Mouse (Mus musculus) stomach, postnatal 0 days (tissue): Measurements from ENCODE around the gene Afap1. TPM values are rescaled to one million over a fixed set of nuclear protein-coding genes. Genes with fewer than 3 reads are reported as not detected.

Source experiments
- ATAC-seq: fragments of 200-750 bp; cut with Nextera tagmentation; 2 replicates; pipeline ENCODE4 v1.8.0; 2017; ENCODE audit not compliant: low FRiP score, low TSS enrichment
- DNase-seq: peaks from one replicate; pipeline ENCODE4 v3.0.0-alpha.2; 2016; ENCODE audit warnings: low spot score
- H3K27ac ChIP-seq: fragments of 300-500 bp; sonication (generic); replicated peaks from 2 replicates; pipeline ENCODE4 v1.5.1; 2014; ENCODE audit warnings: mild to moderate bottlenecking, control low read depth
- H3K27me3 ChIP-seq: fragments of 300-500 bp; sonication (generic); 2 replicates; pipeline ENCODE4 v1.6.1; 2014; ENCODE audit warnings: low read length; ENCODE audit not compliant: control insufficient read depth, insufficient read depth
- H3K36me3 ChIP-seq: fragments of 300-500 bp; sonication (generic); 2 replicates; pipeline ENCODE4 v1.6.1; 2014; ENCODE audit warnings: low read length, mixed read lengths; ENCODE audit not compliant: control insufficient read depth, insufficient read depth
- H3K4me1 ChIP-seq: fragments of 300-500 bp; sonication (generic); replicated peaks from 2 replicates; pipeline ENCODE4 v1.6.1; 2014; ENCODE audit warnings: antibody characterized with exemption; ENCODE audit not compliant: control insufficient read depth, insufficient read depth
- H3K4me2 ChIP-seq: fragments of 300-500 bp; sonication (generic); replicated peaks from 2 replicates; pipeline ENCODE4 v1.6.1; 2014; ENCODE audit warnings: low read depth, mild to moderate bottlenecking, control low read depth, moderate library complexity
- H3K4me3 ChIP-seq: fragments of 300-500 bp; sonication (generic); 2 replicates; pipeline ENCODE4 v1.5.1; 2014; ENCODE audit warnings: low read depth, low read length, control low read depth
- H3K9ac ChIP-seq: fragments of 300-500 bp; sonication (generic); 2 replicates; pipeline ENCODE4 v1.6.1; 2014; ENCODE audit warnings: mild to moderate bottlenecking, low read length, control low read depth, mixed read lengths
- H3K9me3 ChIP-seq: fragments of 300-500 bp; sonication (generic); 2 replicates; pipeline ENCODE4 v1.6.1; 2016; ENCODE audit warnings: low read length; ENCODE audit not compliant: control insufficient read depth
- CTCF ChIP-seq: IDR thresholded peaks from 2 replicates; pipeline ENCODE4 v1.5.1; 2016; ENCODE audit warnings: antibody characterized with exemption, low read depth, mild to moderate bottlenecking, moderate library complexity
- EP300 ChIP-seq: optimal IDR thresholded peaks from 2 replicates; pipeline ENCODE3; 2016; ENCODE audit warnings: antibody characterized with exemption
- WGBS: fragments of 180-500 bp; shearing (Covaris S2); extraction: QIAGEN DNeasy Blood & Tissue Kit; methylation state at CpG from one replicate; pipeline ENCODE4 v1.1.7; 2014; 5-methylcytosine and 5-hydroxymethylcytosine counted together
- polyA plus RNA-seq: library from polyadenylated mRNA; unstranded; fragments of >200 nt; fragmentation: Nextera tagmentation; extraction: Ambion mirVana; gene quantifications from 2 replicates; pipeline ENCODE4 v1.2.1, GENCODE M21; 2015

The Afap1 gene
- polyA plus RNA-seq, 1 experiment from 2014 or later: 9.3 TPM

DNA sequence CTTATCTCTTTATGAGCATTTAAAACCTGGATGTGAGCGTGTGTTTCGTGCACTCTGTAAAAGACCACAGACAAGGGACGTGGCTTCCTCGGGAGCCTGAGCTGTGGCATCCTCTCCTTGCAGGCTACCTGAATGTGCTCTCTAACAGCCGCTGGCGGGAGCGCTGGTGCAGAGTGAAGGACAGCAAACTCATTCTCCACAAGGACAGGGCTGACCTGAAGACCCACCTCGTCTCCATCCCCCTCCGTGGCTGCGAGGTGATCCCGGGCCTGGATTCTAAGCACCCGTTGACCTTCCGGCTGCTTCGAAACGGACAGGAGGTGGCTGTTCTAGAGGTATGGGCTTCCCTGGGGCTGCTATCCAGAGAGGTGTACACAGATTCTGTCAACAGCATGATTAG lies 81.1 kb downstream of the Afap1 start:
- TF ChIP-seq EP300 (no peak), CTCF (no peak)
- Histone ChIP-seq H3K36me3 (peaks cover 12% of the 10 kb centered on the region), H3K4me2 (no peak overlapping the region), H3K27ac (peak overlapping the region; percentile 46; the same call in 1 of the 2 replicates), H3K4me3 (no peak overlapping the region), H3K4me1 (peaks cover 2% of the 10 kb centered on the region; the same call in 1 of the 2 replicates), H3K9ac (no peak overlapping the region), H3K9me3 (no peaks in the 10 kb centered on the region), H3K27me3 (no peaks in the 10 kb centered on the region)
- ATAC-seq (0 out of 2 replicates have a peak, but pooled peaks have one; percentile 4), DNase-seq (no peak)
- WGBS: 80% methylated on average over 15 of the region's 15 CpGs

DNA sequence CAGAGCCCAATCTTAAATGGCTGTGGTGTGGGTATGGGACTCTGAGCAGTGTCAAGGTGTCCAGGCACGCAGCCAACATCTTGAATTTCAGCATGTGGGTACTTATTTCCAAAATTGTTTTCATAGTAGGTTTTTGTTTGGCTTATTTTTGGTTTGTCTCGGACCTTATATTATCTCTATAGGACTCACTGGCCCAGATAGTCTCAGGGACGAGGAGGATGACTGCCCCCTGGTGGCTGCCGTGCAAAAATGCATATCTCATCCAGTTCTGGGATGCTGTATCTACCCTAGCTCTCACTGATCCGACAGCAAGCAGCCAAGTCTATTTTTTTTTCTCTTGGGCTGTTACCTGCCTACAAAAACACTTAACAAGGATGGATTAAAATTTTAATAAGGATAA lies 82.6 kb downstream of the Afap1 start:
- 8% methylated on average over 5 of the region's 5 CpGs for WGBS
- no peak overlapping the region for H3K27ac ChIP-seq
- ATAC-seq: no peak
- H3K4me2 ChIP-seq: no peak overlapping the region
- peak; percentile 89 for TF ChIP-seq CTCF
- no peak for TF ChIP-seq EP300
- H3K27me3 ChIP-seq: no peaks in the 10 kb centered on the region
- H3K36me3 ChIP-seq: peaks cover 12% of the 10 kb centered on the region
- DNase-seq: peak; percentile 76
- H3K9me3 ChIP-seq: no peaks in the 10 kb centered on the region
- H3K9ac ChIP-seq: no peak overlapping the region
- peaks cover 2% of the 10 kb centered on the region; the same call in 1 of the 2 replicates for H3K4me1 ChIP-seq
- no peak overlapping the region for H3K4me3 ChIP-seq

DNA sequence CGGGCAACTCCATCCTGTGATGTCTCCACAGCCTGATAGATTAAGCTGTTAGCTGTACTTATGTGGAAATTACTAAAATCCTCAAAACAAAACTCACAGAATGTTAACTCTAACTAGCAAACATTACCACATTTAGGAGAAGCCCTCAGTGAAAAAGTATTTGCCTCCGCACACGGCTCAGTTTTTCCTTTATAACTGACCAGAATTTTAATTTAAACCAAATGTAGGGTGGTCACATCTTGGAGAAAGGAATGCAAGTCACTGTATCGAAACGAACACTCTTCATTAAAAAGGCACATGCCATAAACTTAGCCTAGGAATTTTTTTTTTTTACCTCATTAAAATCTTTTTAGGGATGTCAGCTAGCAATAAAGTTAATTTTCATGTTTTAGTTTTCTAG lies 87.4 kb downstream of the Afap1 start:
- ATAC-seq (no peak), DNase-seq (no peak)
- H3K9ac ChIP-seq: no peak overlapping the region
- no peak for TF ChIP-seq CTCF
- TF ChIP-seq EP300: no peak
- no peaks in the 10 kb centered on the region for H3K9me3 ChIP-seq
- no peak overlapping the region for H3K27ac ChIP-seq
- peaks cover 15% of the 10 kb centered on the region for H3K36me3 ChIP-seq
- WGBS: 79% methylated on average over 5 of the region's 5 CpGs
- no peak overlapping the region for H3K4me3 ChIP-seq
- no peaks in the 10 kb centered on the region for H3K27me3 ChIP-seq
- H3K4me2 ChIP-seq: no peak overlapping the region
- H3K4me1 ChIP-seq: no peaks in the 10 kb centered on the region

DNA sequence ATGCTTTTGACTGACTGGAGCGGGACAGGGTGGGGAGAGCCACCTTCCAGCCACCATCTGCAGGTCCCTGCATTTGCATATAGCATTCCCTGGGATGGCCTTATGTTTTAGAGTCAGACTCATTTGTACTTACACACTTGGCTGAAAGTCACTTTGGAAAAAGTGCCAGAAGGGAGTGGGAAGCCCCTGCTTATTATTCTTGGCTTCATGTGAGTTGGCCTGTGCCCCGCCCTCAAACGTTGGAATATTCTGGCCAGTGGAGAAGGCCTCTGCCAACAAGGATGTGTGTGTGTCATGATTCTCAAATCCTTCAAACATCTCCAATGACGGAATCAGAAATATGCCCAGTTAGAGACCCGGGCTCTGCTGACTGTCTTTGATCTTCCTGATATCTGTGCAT lies 88.2 kb downstream of the Afap1 start:
- Histone ChIP-seq H3K4me2 (no peak overlapping the region), H3K27me3 (no peaks in the 10 kb centered on the region), H3K9ac (no peak overlapping the region), H3K9me3 (no peaks in the 10 kb centered on the region), H3K27ac (no peak overlapping the region), H3K4me3 (no peak overlapping the region), H3K4me1 (no peaks in the 10 kb centered on the region), H3K36me3 (peaks cover 11% of the 10 kb centered on the region)
- TF ChIP-seq EP300 (no peak), CTCF (no peak)
- no peak for ATAC-seq
- no peak for DNase-seq
- 73% methylated on average over 5 of the region's 5 CpGs for WGBS

DNA sequence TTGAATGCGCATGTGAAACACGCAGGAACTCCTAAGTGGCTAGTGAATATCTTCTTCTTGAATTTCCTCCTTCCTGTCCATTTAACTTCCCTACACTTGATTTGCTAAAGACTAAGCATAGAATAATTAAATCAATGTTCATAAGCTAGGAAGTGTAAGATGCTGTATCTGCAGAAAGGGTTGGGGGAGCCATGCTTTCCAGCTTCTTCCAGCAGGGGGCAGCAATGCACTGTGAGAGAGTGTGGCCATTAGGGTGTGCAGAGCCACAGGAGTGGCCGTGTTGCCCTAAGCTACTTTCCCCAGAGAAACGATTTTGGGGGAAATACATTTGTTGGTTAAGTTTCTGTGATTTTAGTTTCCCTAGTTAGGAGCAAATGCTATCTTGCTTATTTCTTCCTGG lies 88.9 kb downstream of the Afap1 start:
- Histone ChIP-seq H3K9me3 (no peaks in the 10 kb centered on the region), H3K27ac (no peak overlapping the region), H3K36me3 (peaks cover 11% of the 10 kb centered on the region), H3K4me3 (no peak overlapping the region), H3K4me2 (no peak overlapping the region), H3K4me1 (no peaks in the 10 kb centered on the region), H3K9ac (no peak overlapping the region), H3K27me3 (no peaks in the 10 kb centered on the region)
- 49% methylated on average over 4 of the region's 4 CpGs for WGBS
- peak; percentile 97 for TF ChIP-seq CTCF
- TF ChIP-seq EP300: no peak
- ATAC-seq (no peak; the same call in 1 of the 2 replicates), DNase-seq (peak; percentile 79)

DNA sequence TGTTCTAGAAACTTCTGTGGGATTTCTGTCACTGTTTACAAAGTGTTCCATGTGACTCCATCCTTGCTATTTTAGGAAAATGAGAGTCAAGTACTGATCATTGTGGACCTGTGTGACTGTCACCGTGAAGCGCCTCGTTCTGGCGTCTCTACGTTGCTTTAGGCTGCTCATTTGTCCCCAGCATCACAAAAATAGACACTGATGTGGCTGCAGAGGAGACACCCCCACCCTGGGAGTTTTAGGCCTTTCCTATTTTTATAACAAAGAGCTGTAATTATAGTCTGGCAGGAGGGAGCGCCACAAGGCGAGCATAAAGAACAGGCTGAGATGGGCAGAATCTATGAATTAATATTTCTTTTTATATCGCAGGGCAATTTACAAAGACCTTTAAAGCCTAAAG lies 92.5 kb downstream of the Afap1 start:
- H3K36me3 ChIP-seq: peaks cover 20% of the 10 kb centered on the region
- H3K27ac ChIP-seq: no peak overlapping the region
- 76% methylated on average over 8 of the region's 8 CpGs for WGBS
- DNase-seq (no peak), ATAC-seq (no peak)
- no peak overlapping the region for H3K4me2 ChIP-seq
- H3K27me3 ChIP-seq: no peaks in the 10 kb centered on the region
- TF ChIP-seq EP300 (no peak), CTCF (no peak)
- H3K4me1 ChIP-seq: no peaks in the 10 kb centered on the region
- H3K9ac ChIP-seq: no peak overlapping the region
- H3K9me3 ChIP-seq: no peaks in the 10 kb centered on the region
- no peak overlapping the region for H3K4me3 ChIP-seq
